Mouse (Mus musculus): Measurements from ENCODE around the gene Crtac1. TPM values are rescaled to one million over a fixed set of nuclear protein-coding genes. Genes with fewer than 3 reads are reported as not detected.

Crtac1 gene
- polyA plus RNA-seq, 1 experiment from 2014 or later, result 43.8 TPM

- 83% methylated on average over 3 of the region's 3 CpGs for WGBS
- no peaks in the 10 kb centered on the region for H3K36me3 ChIP-seq (replicated peaks; ENCODE audit: control insufficient read depth, insufficient read depth)
- H3K27ac ChIP-seq, result no peak overlapping the region
- H3K4me2 ChIP-seq (replicated peaks), result no peak overlapping the region
- no peak for DNase-seq (ENCODE audit: low spot score)
- no peak overlapping the region for H3K9ac ChIP-seq
- H3K4me1 ChIP-seq (replicated peaks; ENCODE audit: control insufficient read depth, insufficient read depth, low read length), result peaks cover 9% of the 10 kb centered on the region
- H3K9me3 ChIP-seq (ENCODE audit: control insufficient read depth, low read length), result no peaks in the 10 kb centered on the region
- H3K27me3 ChIP-seq (ENCODE audit: control insufficient read depth, insufficient read depth, low read length), result no peaks in the 10 kb centered on the region
- no peak overlapping the region for H3K4me3 ChIP-seq (replicated peaks; ENCODE audit: low read length)
- ATAC-seq (ENCODE audit: low FRiP score), result no peak
Observed at GRCm38 (mm10) chr19:42377206-42377605, 54.4 kb downstream of the Crtac1 start.

DNA sequence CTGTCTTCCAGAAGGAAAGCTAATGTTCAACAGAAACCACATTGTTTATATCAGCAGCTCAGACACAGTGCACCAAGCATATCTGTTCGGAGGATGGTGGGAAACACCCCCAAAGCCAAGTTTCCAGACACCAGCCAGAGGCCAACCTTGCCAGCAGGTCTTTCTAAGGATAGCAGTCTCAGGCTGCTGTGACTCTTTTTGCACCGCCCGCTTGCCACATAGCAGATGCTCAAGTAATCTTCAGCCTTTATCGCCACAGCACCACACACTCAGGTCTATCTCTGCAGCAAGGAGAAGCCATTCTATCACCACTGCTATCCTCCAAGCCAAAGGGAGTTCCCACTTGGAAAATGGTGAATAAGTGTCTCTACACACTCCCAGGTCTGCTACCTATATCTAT lies 68.0 kb downstream of the Crtac1 start:
- WGBS, result 94% methylated on average over 4 of the region's 4 CpGs
- H3K36me3 ChIP-seq (replicated peaks; ENCODE audit: control insufficient read depth, insufficient read depth), result no peaks in the 10 kb centered on the region
- H3K9me3 ChIP-seq (ENCODE audit: control insufficient read depth, low read length), result no peaks in the 10 kb centered on the region
- no peak overlapping the region for H3K27ac ChIP-seq
- no peak overlapping the region for H3K4me3 ChIP-seq (replicated peaks; ENCODE audit: low read length)
- H3K4me1 ChIP-seq (replicated peaks; ENCODE audit: control insufficient read depth, insufficient read depth, low read length), result peaks cover 14% of the 10 kb centered on the region; the same call in 1 of the 2 replicates
- no peak for DNase-seq (ENCODE audit: low spot score)
- ATAC-seq (ENCODE audit: low FRiP score), result no peak
- H3K9ac ChIP-seq, result no peak overlapping the region
- no peaks in the 10 kb centered on the region for H3K27me3 ChIP-seq (ENCODE audit: control insufficient read depth, insufficient read depth, low read length)
- H3K4me2 ChIP-seq (replicated peaks), result no peak overlapping the region

GRCm38 (mm10) chr19:42358406-42358805 lies 73.2 kb downstream of the Crtac1 start:
- no peak overlapping the region for H3K9ac ChIP-seq
- no peaks in the 10 kb centered on the region for H3K36me3 ChIP-seq (replicated peaks; ENCODE audit: control insufficient read depth, insufficient read depth)
- no peaks in the 10 kb centered on the region for H3K9me3 ChIP-seq (ENCODE audit: control insufficient read depth, low read length)
- H3K4me2 ChIP-seq (replicated peaks), result no peak overlapping the region
- peaks cover 8% of the 10 kb centered on the region; the same call in 1 of the 2 replicates for H3K4me1 ChIP-seq (replicated peaks; ENCODE audit: control insufficient read depth, insufficient read depth, low read length)
- no peak for ATAC-seq (ENCODE audit: low FRiP score)
- H3K27me3 ChIP-seq (ENCODE audit: control insufficient read depth, insufficient read depth, low read length), result no peaks in the 10 kb centered on the region
- no peak for DNase-seq (ENCODE audit: low spot score)
- no peak overlapping the region for H3K4me3 ChIP-seq (replicated peaks; ENCODE audit: low read length)
- 48% methylated on average over 7 of the region's 7 CpGs for WGBS
- no peak overlapping the region for H3K27ac ChIP-seq

DNA sequence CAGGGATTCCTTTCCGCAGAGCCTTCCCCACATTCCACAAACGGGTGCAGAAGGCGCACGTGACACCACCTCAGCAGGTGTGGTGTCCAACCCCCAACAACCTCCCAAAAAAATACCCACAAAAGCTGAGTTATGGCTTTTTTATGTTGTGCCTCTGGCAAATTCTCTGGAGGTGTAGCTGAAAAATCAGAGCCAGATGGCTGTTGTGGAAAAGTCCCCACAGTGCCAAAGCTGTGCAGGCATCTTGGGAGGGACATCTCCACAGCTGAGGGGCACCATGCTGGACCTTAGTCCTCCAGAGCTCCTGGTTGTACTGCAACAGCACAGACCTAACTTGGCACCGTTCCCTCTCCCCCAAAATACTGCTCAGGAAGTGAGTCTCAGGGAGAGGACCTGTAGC lies 74.7 kb downstream of the Crtac1 start:
- H3K27ac ChIP-seq, result no peak overlapping the region
- 85% methylated on average over 5 of the region's 5 CpGs for WGBS

DNA sequence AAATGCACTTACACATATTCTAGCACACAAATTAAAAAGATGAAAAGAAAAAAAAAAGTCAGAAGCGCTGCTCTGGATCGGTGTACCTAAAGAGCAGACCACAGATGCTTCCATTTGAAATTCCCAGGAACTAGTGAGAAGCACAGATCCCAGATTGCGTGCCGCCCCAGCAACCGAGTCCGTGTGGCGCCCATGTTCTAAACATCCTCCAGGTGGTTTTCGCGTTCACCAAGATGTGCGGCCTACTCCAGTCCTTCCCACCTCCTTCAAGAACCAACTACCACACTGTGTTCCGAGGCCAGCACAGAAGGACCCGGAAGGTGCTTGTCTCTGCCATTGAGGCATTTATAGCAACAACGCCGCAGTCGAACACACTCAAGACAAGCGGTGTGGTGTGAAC lies 76.1 kb downstream of the Crtac1 start:
- DNase-seq (ENCODE audit: low spot score), result no peak
- H3K36me3 ChIP-seq (replicated peaks; ENCODE audit: control insufficient read depth, insufficient read depth), result no peaks in the 10 kb centered on the region
- peaks cover 8% of the 10 kb centered on the region; the same call in 1 of the 2 replicates for H3K4me1 ChIP-seq (replicated peaks; ENCODE audit: control insufficient read depth, insufficient read depth, low read length)
- H3K4me3 ChIP-seq (replicated peaks; ENCODE audit: low read length), result no peak overlapping the region
- H3K27ac ChIP-seq, result no peak overlapping the region
- 92% methylated on average over 16 of the region's 16 CpGs for WGBS
- H3K9me3 ChIP-seq (ENCODE audit: control insufficient read depth, low read length), result no peaks in the 10 kb centered on the region
- H3K4me2 ChIP-seq (replicated peaks), result no peak overlapping the region
- no peaks in the 10 kb centered on the region for H3K27me3 ChIP-seq (ENCODE audit: control insufficient read depth, insufficient read depth, low read length)
- no peak for ATAC-seq (ENCODE audit: low FRiP score)
- H3K9ac ChIP-seq, result no peak overlapping the region

More for the DNA sequence above, 74.7 kb downstream of the Crtac1 start:
- no peak overlapping the region for H3K4me2 ChIP-seq (replicated peaks)
- no peak overlapping the region for H3K4me3 ChIP-seq (replicated peaks; ENCODE audit: low read length)
- H3K9me3 ChIP-seq (ENCODE audit: control insufficient read depth, low read length), result no peaks in the 10 kb centered on the region
- H3K36me3 ChIP-seq (replicated peaks; ENCODE audit: control insufficient read depth, insufficient read depth), result no peaks in the 10 kb centered on the region
- DNase-seq (ENCODE audit: low spot score) (no peak), ATAC-seq (ENCODE audit: low FRiP score) (no peak)
- peaks cover 8% of the 10 kb centered on the region; the same call in 1 of the 2 replicates for H3K4me1 ChIP-seq (replicated peaks; ENCODE audit: control insufficient read depth, insufficient read depth, low read length)
- no peak overlapping the region; the same call in 1 of the 2 replicates for H3K9ac ChIP-seq
- no peaks in the 10 kb centered on the region for H3K27me3 ChIP-seq (ENCODE audit: control insufficient read depth, insufficient read depth, low read length)

- no peaks in the 10 kb centered on the region for H3K36me3 ChIP-seq (replicated peaks; ENCODE audit: control insufficient read depth, insufficient read depth)
- no peaks in the 10 kb centered on the region for H3K4me1 ChIP-seq (replicated peaks; ENCODE audit: control insufficient read depth, insufficient read depth, low read length)
- H3K4me2 ChIP-seq (replicated peaks), result no peak overlapping the region
- no peak for ATAC-seq (ENCODE audit: low FRiP score)
- no peaks in the 10 kb centered on the region for H3K9me3 ChIP-seq (ENCODE audit: control insufficient read depth, low read length)
- no peak for DNase-seq (ENCODE audit: low spot score)
- H3K27ac ChIP-seq, result no peak overlapping the region
- 45% methylated on average over 6 of the region's 6 CpGs for WGBS
- H3K9ac ChIP-seq, result no peak overlapping the region
- H3K27me3 ChIP-seq (ENCODE audit: control insufficient read depth, insufficient read depth, low read length), result no peaks in the 10 kb centered on the region
- no peak overlapping the region for H3K4me3 ChIP-seq (replicated peaks; ENCODE audit: low read length)
Observed at GRCm38 (mm10) chr19:42341183-42341582, 90.4 kb downstream of the Crtac1 start.

GRCm38 (mm10) chr19:42332081-42332736 lies 99.4 kb downstream of the Crtac1 start:
- DNase-seq (ENCODE audit: low spot score) (peak; percentile 45), ATAC-seq (ENCODE audit: low FRiP score) (0 out of 2 replicates have a peak, but pooled peaks have one; percentile 43)
- Histone ChIP-seq H3K27me3 (ENCODE audit: control insufficient read depth, insufficient read depth, low read length) (no peaks in the 10 kb centered on the region), H3K4me2 (replicated peaks) (no peak overlapping the region), H3K9me3 (ENCODE audit: control insufficient read depth, low read length) (no peaks in the 10 kb centered on the region), H3K27ac (no peak overlapping the region), H3K4me3 (replicated peaks; ENCODE audit: low read length) (no peak overlapping the region), H3K9ac (no peak overlapping the region), H3K36me3 (replicated peaks; ENCODE audit: control insufficient read depth, insufficient read depth) (no peaks in the 10 kb centered on the region), H3K4me1 (replicated peaks; ENCODE audit: control insufficient read depth, insufficient read depth, low read length) (no peaks in the 10 kb centered on the region)
- WGBS, result 42% methylated on average over 9 of the region's 9 CpGs

DNA sequence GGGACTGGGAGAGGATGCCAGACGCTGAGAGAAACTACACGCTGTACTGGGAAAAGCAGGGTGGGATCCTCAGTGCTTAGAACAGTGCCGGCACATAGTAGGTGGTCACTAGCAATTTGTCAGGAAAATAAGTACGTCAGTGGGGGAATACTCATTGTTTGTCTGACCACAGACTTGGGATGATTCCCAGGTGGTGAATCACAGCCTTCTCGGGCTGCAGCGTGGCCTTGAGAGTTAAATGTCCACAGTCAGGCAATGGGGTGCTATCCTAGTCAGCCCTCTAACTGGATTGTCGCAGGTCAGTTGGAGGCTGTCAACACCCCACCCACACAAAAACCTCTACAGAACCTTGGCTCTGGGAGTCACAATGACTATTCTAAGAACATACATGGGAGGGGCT lies 100.1 kb downstream of the Crtac1 start:
- Histone ChIP-seq H3K9me3 (ENCODE audit: control insufficient read depth, low read length) (no peaks in the 10 kb centered on the region), H3K27ac (no peak overlapping the region), H3K9ac (no peak overlapping the region), H3K4me2 (replicated peaks) (no peak overlapping the region), H3K27me3 (ENCODE audit: control insufficient read depth, insufficient read depth, low read length) (no peaks in the 10 kb centered on the region), H3K4me1 (replicated peaks; ENCODE audit: control insufficient read depth, insufficient read depth, low read length) (no peaks in the 10 kb centered on the region), H3K36me3 (replicated peaks; ENCODE audit: control insufficient read depth, insufficient read depth) (no peaks in the 10 kb centered on the region), H3K4me3 (replicated peaks; ENCODE audit: low read length) (no peak overlapping the region)
- 88% methylated on average over 7 of the region's 7 CpGs for WGBS
- DNase-seq (ENCODE audit: low spot score), result no peak
- no peak for ATAC-seq (ENCODE audit: low FRiP score)

DNA sequence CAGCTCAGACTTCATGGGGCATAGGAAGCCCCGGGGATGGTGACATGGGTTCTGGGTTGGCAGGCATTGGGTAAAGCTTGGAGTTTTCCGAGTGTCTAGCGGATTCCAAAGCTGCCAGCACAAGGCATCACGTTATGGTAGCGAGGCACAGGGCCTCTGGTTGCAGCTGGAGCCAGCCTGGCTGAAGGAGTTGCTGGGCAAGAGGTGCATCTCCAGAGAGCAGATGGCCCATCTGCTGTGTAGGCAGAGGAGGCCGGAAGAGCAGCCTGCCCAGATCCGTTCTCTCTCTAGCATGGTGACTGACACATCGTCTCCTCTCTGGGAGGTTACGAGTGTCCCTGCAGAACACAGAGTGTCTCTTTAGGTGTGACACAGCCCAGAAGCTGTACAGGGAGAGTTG lies 103.4 kb downstream of the Crtac1 start:
- Histone ChIP-seq H3K4me3 (replicated peaks; ENCODE audit: low read length) (no peak overlapping the region), H3K27ac (no peak overlapping the region), H3K36me3 (replicated peaks; ENCODE audit: control insufficient read depth, insufficient read depth) (no peaks in the 10 kb centered on the region), H3K9ac (no peak overlapping the region), H3K4me2 (replicated peaks) (no peak overlapping the region), H3K9me3 (ENCODE audit: control insufficient read depth, low read length) (no peaks in the 10 kb centered on the region), H3K27me3 (ENCODE audit: control insufficient read depth, insufficient read depth, low read length) (no peaks in the 10 kb centered on the region), H3K4me1 (replicated peaks; ENCODE audit: control insufficient read depth, insufficient read depth, low read length) (no peaks in the 10 kb centered on the region)
- WGBS, result 61% methylated on average over 9 of the region's 9 CpGs
- no peak for DNase-seq (ENCODE audit: low spot score)
- ATAC-seq (ENCODE audit: low FRiP score), result no peak

GRCm38 (mm10) chr19:42325894-42326293 lies 105.7 kb downstream of the Crtac1 start:
- ATAC-seq (ENCODE audit: low FRiP score) (no peak), DNase-seq (ENCODE audit: low spot score) (peak; percentile 65)
- Histone ChIP-seq H3K27me3 (ENCODE audit: control insufficient read depth, insufficient read depth, low read length) (no peaks in the 10 kb centered on the region), H3K9me3 (ENCODE audit: control insufficient read depth, low read length) (no peaks in the 10 kb centered on the region), H3K9ac (no peak overlapping the region), H3K27ac (no peak overlapping the region), H3K4me1 (replicated peaks; ENCODE audit: control insufficient read depth, insufficient read depth, low read length) (no peaks in the 10 kb centered on the region), H3K4me2 (replicated peaks) (no peak overlapping the region), H3K4me3 (replicated peaks; ENCODE audit: low read length) (no peak overlapping the region), H3K36me3 (replicated peaks; ENCODE audit: control insufficient read depth, insufficient read depth) (no peaks in the 10 kb centered on the region)
- 16% methylated on average over 11 of the region's 11 CpGs for WGBS
